Mouse (Mus musculus) v-Abl transformed pro-B cells (cell line): ENCODE measurements around the gene Flt1.

Experiments
- in situ Hi-C, 2 experiments: fragments of 400-800 bp; cut with MboI; formaldehyde crosslinking; loops; one replicate each; pipeline ENCODE4 v1.15.1; 2025; ENCODE audit not compliant: unreplicated experiment in 2 of 2

Gene Flt1

GRCm38 (mm10) chr5:147668637-147669344 is 57.0 kb downstream of the Flt1 start:
- in situ Hi-C loops = no loop called here

DNA sequence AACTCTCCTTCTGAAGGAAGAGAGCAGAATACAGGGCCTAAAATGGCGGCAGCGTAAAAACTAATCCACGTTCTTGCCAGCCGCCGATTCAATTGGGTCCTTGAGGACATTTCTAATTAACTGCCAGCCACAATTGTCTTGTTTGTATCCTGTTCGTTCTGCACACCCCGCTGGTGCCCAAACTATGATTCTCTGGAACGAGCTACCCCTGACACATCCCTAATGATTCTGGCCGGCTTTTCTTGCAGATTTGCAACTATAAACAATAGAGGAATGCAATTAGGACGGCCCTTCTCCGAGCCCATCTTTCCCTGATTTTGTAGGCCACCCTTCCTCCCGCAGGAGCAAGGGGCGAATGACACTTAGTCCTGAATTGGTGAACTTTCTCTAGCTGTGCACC is 59.9 kb downstream of the Flt1 start:
- in situ Hi-C loops = no loop called here

- in situ Hi-C loops = no loop called here
Observed at GRCm38 (mm10) chr5:147665381-147665780, 60.4 kb downstream of the Flt1 start.

- in situ Hi-C loops = no loop called here
Observed at GRCm38 (mm10) chr5:147659909-147660308, 65.9 kb downstream of the Flt1 start.

GRCm38 (mm10) chr5:147657882-147658855 is 67.6 kb downstream of the Flt1 start:
- in situ Hi-C loops = no loop called here

DNA sequence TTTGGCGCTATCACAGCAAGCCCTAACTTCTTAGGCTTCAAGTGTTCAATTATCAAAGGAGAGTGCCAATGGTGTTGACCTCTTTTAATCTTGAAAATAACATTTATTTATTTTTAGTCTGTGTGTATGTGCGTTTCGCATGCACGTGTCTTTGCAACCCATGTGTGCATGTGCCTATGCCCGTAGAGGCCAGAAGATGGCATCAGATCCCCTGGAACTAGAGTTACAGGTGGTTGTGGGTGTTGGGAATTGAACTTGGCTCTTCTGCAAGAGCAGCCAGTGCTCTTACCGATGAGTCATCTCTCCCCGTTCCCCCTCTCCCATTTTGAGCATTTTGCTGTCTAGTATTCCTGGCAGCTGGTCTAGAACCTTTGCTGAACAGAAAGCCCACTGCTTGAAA is 70.0 kb downstream of the Flt1 start:
- in situ Hi-C loops = no loop called here

DNA sequence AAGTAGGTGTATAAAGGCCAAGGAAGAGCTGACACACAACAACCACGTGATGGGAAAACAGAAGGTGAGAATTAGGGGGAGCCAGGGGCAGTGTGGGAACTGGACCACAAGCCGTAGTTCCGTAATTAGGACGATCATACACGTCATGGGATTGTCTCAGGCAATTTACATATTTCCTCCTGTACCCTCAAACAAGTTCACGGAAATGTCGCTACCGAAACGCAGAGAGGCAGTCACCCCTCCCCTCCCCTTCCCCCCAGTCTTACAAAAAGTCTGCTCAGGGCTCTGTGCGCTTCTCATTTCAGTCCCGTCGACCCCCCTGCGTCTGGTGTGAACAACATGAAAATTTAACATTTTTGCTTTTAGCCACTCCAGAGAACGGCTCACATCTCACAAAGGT is 74.6 kb downstream of the Flt1 start:
- in situ Hi-C loops = no loop called here

DNA sequence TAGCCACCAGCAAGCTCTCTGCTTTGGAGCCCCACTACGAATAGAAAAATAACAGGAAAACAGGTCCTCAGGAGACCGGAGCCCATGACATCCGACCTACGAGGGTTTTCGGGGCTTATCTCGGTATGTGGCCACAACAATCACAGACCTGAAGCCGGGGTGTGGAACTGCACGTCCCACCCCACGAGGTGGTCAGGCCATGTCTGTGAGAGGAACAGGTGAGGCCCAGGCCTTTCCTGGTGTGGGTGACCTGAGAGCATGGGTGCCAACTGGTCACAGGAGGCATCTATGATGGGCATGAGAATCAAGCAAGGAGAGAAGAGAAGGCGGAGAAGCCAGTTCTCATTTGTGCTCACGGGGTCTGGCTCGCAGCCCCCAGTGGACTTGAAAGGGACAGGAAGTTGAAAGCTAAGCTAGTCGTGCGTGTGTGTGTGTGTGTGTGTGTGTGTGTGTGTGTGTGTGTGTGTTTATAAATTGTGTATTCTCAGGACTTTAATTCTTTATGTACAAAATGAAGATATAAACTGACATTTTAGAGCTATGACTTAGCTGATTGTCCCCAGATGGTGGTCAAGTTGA is 79.4 kb downstream of the Flt1 start:
- in situ Hi-C loops = no loop called here

GRCm38 (mm10) chr5:147645001-147645645 is 80.7 kb downstream of the Flt1 start:
- in situ Hi-C loops = no loop called here

DNA sequence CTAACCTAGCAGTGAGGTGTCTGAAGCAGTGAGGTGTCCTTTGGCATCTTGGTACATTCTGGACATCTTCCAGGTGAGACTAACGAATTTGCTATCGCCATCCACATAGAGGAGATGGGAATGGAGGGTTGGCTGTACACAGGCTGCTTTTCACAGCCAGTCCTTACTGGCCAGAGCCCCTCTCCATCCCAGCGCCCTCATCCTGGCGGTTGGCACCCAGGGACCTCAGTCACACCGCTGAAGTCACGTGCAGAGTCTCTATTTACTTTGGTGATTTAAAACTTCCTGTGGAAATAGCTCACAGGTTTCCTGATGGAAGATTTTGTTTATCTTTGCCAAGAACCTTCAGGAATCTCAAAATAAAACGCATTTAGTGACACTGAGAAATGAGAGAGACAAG is 84.4 kb downstream of the Flt1 start:
- in situ Hi-C loops = no loop called here

GRCm38 (mm10) chr5:147639940-147640339 is 85.9 kb downstream of the Flt1 start:
- in situ Hi-C loops = no loop called here

DNA sequence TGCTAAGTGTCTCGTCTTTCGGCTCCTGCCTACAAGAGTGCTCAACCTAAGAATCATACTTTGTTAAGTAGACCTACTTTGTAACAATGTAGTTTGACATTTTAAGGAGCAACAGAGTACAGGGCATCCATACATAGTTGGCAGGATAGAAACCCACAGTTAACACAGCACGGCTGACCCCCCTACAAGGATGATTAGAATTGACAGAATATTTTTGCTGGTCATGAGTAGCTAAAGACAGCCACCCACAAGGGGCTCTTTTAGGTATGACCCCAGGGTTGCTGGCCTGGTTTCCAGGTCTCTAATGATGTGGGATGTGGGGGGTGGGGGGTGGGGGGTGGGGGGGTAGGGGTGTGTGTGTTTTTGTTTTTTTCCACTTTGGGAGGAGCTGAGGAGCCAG is 89.1 kb downstream of the Flt1 start:
- in situ Hi-C loops = no loop called here

DNA sequence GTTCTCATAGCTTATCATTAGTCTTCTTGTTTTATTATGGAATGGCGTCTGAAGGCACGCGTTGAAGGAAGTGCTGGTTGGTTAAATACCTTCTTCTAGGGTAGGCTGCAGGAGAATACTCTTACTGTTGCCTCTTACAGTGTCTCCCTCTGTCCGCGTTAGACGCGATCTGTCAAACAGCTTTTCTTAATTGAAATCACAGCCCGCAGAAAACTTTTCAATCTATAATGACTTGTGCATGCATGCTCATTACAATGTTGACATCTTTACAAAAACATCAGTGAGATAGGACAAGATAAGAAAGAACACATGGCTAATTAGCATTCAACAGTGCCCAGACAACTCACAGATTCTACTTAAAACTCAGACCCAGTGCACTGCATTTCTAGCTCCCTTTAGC is 89.9 kb downstream of the Flt1 start:
- in situ Hi-C loops = no loop called here

GRCm38 (mm10) chr5:147634016-147634415 is 91.8 kb downstream of the Flt1 start:
- in situ Hi-C loops = no loop called here

DNA sequence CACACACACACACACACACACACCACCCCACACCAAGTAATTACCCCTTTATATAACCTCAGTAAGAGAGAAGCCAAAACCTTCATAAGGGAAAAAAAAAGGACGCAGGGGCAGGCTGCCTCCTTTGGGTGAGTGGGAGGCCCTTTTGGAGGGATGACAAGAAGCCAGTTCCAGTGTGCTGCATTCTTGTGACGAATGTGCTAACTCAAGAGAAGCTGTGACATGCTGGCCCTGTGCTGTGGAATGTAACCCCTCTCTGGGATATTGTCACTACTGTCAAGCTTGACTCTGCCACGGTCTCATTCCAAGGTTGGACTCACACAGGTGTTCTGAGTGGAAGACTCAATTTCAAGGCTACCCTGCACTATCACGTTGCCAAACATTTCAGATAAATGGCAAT is 93.1 kb downstream of the Flt1 start:
- in situ Hi-C loops = no loop called here

GRCm38 (mm10) chr5:147630426-147631290 is 95.2 kb downstream of the Flt1 start:
- in situ Hi-C loops = no loop called here

DNA sequence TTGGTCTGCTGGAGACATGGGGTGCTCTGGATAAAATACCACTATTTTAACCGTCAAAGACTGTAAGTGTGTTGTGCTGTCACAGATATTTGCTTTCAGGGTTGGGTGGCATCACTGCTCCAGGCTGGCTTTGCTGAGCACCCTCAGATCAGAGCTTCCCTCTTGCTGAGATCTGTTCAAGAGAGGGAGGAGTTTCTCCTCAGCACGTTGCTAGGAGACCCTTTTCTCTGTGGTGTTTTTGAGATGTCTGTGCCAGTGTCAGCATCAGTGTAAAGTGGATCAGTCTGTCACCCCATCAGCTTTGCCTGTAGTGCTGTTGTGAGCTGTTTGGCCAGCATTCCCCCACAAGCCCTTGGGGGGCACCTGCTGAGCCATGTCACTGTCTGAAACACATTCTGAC is 98.9 kb downstream of the Flt1 start:
- in situ Hi-C loops = no loop called here

DNA sequence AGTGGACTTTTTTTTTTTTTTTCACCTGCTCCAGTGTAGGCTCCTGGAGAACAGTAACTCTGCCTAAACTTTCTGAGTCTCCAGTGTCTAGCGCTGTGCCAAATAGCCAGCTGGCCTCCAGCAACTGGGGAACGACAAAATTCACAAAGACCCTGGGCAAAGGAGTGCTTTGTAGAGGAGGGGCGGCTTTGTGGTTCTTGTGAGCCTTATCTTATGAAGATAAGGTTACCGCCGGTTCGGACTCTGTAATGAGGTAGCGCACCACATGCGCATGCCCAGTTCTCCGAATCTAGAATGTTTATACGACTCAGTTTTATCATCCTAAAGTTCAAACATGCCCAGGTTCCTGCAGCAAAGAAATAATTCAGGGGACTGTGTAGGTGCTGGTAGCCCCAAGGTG is 102.1 kb downstream of the Flt1 start:
- in situ Hi-C loops = no loop called here

DNA sequence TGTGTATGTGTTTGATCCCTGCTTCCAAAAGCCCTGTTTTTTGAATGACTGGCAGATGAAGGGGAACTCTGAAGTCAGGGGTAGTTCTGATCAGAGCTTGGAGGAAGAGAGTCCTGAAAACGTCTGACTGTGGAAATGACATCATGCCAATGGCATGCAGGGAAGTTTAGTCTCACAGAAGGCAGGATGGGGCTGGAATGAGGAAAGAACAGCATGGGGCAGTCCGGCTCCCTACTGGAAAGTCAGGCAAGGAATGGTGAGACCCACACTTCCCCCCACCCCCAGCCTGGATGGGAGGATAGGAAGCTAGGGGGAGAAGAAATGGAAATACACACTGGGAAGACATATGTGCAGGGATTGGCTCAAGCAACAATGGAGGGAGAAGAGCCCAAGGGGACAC is 105.6 kb downstream of the Flt1 start:
- in situ Hi-C loops = no loop called here

DNA sequence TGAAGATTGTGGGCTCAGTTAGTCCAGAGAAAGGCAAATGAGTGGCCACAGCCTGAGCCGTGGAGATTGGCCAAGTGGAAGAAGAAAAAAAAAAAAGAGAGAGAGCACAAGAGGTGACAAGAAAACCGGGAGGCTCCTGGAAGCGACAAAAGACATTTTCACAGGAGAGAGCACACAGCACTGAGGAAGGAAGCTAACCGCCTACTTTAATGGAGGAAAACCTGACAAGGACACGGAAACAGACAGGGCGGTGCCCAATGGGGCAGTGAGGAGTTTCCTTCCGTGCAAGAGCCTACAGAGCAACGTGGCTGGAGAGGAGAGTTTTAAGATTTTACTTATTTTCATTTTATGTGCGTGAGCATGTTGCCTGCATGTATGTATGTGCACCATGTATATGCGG is 107.6 kb downstream of the Flt1 start:
- in situ Hi-C loops = no loop called here
